Mouse (Mus musculus) left cerebral cortex, postnatal 36 days (tissue): ENCODE results near the gene Ndrg2. TPM values are rescaled to one million over a fixed set of nuclear protein-coding genes. Genes with fewer than 3 reads are reported as not detected.
A peak's percentile ranks its signal among the peaks of the same experiment; 100 is the strongest.
"Not testable (repeated sequence)": the region's sequence is repeated elsewhere in the genome, so short reads cannot be mapped to it uniquely, and the experiment has no call there.

Experiments used
- DNase-seq, 2 experiments: peaks; one replicate each; pipeline ENCODE4 v3.0.0; 2021 to 2022; ENCODE audit warnings: low spot score in 2 of 2, mixed read lengths in 1 of 2
- intact Hi-C: fragments of 180-260 bp; cut with DNase I; formaldehyde crosslinking; loops from one replicate; pipeline ENCODE4 v1.15.1; 2025
- total RNA-seq, 2 experiments: library from RNA; stranded (reverse); gene quantifications; 2 replicates each; pipeline ENCODE4 v1.2.3; 2021

Ndrg2 gene
- total RNA-seq, 2 experiments from 2014 or later, result 753 to 795 TPM

GRCm38 (mm10) chr14:51884598-51885331 is 29.2 kb downstream of the Ndrg2 start, which contains the start of gene Mettl17:
Gene Mettl17, plus strand, starts transcription at chr14:51884842.
- DNase-seq, result peak; percentile 87 to 88
- intact Hi-C loops, result loop anchor here (5.0 to 10.0 kb wide), 2 partner anchors 128 to 220 kb away; partner anchors contain the start of gene Hnrnpc

GRCm38 (mm10) chr14:51884031-51884544 is 29.9 kb downstream of the Ndrg2 start:
- no peak for DNase-seq
- intact Hi-C loops, result loop anchor here (5.0 to 10.0 kb wide), 2 partner anchors 128 to 221 kb away; partner anchors contain the start of gene Hnrnpc

GRCm38 (mm10) chr14:51883527-51884030 is 30.4 kb downstream of the Ndrg2 start:
- peak; percentile 35 to 41 for DNase-seq
- intact Hi-C loops, result loop anchor here (5.0 to 10.0 kb wide), 2 partner anchors 129 to 221 kb away; partner anchors contain the start of gene Hnrnpc

- DNase-seq, result no peak
- intact Hi-C loops, result no loop called here
Observed at GRCm38 (mm10) chr14:51877517-51877916, 36.4 kb downstream of the Ndrg2 start.

GRCm38 (mm10) chr14:51871741-51872140 is 42.2 kb downstream of the Ndrg2 start:
- no peak for DNase-seq
- intact Hi-C loops, result no loop called here

GRCm38 (mm10) chr14:51870756-51871155 is 43.2 kb downstream of the Ndrg2 start:
- intact Hi-C loops, result no loop called here

GRCm38 (mm10) chr14:51863603-51864002 is 50.4 kb downstream of the Ndrg2 start:
- peak in 1 of 2 experiments; percentile 10 for DNase-seq
- intact Hi-C loops, result not testable (repeated sequence)

More at GRCm38 (mm10) chr14:51870756-51871155, 43.2 kb downstream of the Ndrg2 start:
- DNase-seq, result no peak

- DNase-seq, intact Hi-C loops: not testable (repeated sequence)
Observed at GRCm38 (mm10) chr14:51855280-51855679, 58.7 kb downstream of the Ndrg2 start.

Other genes starting within 250 kb of the Ndrg2 start
- gene Gm17079, start 218.7 kb downstream of the Ndrg2 start, total RNA-seq, result not detected
- gene Gm5800, start 197.0 kb downstream of the Ndrg2 start, total RNA-seq, result not detected
- not detected for gene Ang4, start 140.6 kb downstream of the Ndrg2 start, total RNA-seq
- not detected for gene AY358078, start 114.1 kb downstream of the Ndrg2 start, total RNA-seq
- gene Ear6, start 60.5 kb downstream of the Ndrg2 start, total RNA-seq, result not detected
- 10 to 100 TPM; 23.6 to 45.2 TPM for gene Mettl17, start 29.3 kb downstream of the Ndrg2 start, total RNA-seq
- gene Slc39a2, start 21.3 kb downstream of the Ndrg2 start, total RNA-seq, result 1 to 10 TPM; 2.6 to 8.1 TPM
- gene Tppp2, start 4.3 kb upstream of the Ndrg2 start, total RNA-seq, result not detected
- gene Rnase13, start 8.6 kb upstream of the Ndrg2 start, total RNA-seq, result not detected
- gene Arhgef40, start 70.6 kb upstream of the Ndrg2 start, total RNA-seq, result 10 to 100 TPM; 24.9 to 31.6 TPM
- under 1 TPM in 1 of 2 experiments, not detected in 1; 0.72 TPM for gene Tmem253, start 101.5 kb upstream of the Ndrg2 start, total RNA-seq
- gene Zfp219, start 106.6 kb upstream of the Ndrg2 start, total RNA-seq, result 10 to 100 TPM; 30.1 to 39.7 TPM
- not detected for gene Olfr221, start 128.3 kb upstream of the Ndrg2 start, total RNA-seq
- 100 to 1,000 TPM; 199 to 225 TPM for gene Hnrnpc, start 189.9 kb upstream of the Ndrg2 start, total RNA-seq
- gene Rpgrip1, start 196.5 kb upstream of the Ndrg2 start, total RNA-seq, result 1 to 10 TPM; 2.0 to 3.6 TPM